ENCODE assay signal across 8 mouse cellular contexts in the genomic region with DNA sequence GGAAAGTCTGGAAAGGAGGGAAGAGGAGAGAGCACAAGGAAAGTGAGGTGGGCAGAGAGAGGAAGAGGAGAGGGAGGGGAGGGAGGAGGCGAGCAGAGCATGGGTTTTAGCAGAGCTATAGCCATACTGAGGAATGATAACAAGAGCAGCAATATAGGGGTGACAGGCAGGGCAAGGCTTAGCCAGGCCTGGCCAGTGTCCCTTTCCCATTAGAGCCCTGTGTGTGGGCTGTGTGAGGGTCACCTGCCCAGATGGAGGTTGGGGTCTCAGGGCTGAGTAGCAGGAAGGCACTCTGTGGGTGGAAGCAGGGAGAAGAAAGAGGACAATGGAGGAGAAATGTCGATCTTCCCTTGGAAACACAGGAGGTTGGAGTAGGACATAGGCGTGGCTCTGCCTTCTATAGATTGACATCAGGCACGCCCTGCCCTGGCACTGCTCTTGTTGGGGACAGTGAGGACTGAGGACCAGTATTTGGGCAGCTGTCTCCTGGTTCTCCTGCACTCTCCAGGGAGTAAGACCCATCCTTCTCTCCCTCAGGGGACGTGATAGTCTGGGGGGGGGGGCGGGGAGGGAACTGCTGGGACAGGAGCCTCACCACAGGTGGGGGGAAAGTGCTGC. TPM values are rescaled to one million over a fixed set of nuclear protein-coding genes. Genes with fewer than 3 reads are reported as not detected.
DNase-seq lines count a peak whose midpoint lies in the region; ATAC-seq and TF ChIP-seq lines count a peak whose summit lies in the region.

No protein-coding gene starts in this region.

- peak; percentile 72 for ATAC-seq in forebrain, embryonic 12.5 days (ENCODE audit: low FRiP score)
- ATAC-seq in limb, embryonic 12.5 days (ENCODE audit: insufficient number of reproducible peaks, insufficient read depth, low FRiP score, low TSS enrichment, low read depth), result peak; percentile 26; the same call in 1 of the 2 replicates
- ATAC-seq in neural tube, embryonic 13.5 days (ENCODE audit: low read depth), result peak; percentile 73

- H3K4me1 ChIP-seq in thymus, adult 2 months (replicated peaks; ENCODE audit: control insufficient read depth, insufficient read depth, low read length), result peaks cover 45% of the 10 kb centered on the region
- H3K4me1 ChIP-seq in forebrain, embryonic 12.5 days, result peaks cover 22% of the 10 kb centered on the region
- peaks cover 22% of the 10 kb centered on the region for H3K4me1 ChIP-seq in limb, embryonic 12.5 days (replicated peaks)
- H3K4me1 ChIP-seq in neural tube, embryonic 13.5 days (replicated peaks), result peaks cover 26% of the 10 kb centered on the region

- no peaks in the 10 kb centered on the region for H3K36me3 ChIP-seq in thymus, adult 2 months (ENCODE audit: control insufficient read depth, insufficient read depth, low read length)
- H3K36me3 ChIP-seq in forebrain, embryonic 12.5 days (replicated peaks), result no peaks in the 10 kb centered on the region
- 0 out of 2 replicates have a peak, but pooled peaks cover 5% of the 10 kb centered on the region for H3K36me3 ChIP-seq in limb, embryonic 12.5 days
- H3K36me3 ChIP-seq in neural tube, embryonic 13.5 days, result no peaks in the 10 kb centered on the region

- H3K27me3 ChIP-seq in thymus, adult 2 months (ENCODE audit: control insufficient read depth, insufficient read depth, low read length), result no peaks in the 10 kb centered on the region
- H3K27me3 ChIP-seq in forebrain, embryonic 12.5 days, result 0 out of 2 replicates have a peak, but pooled peaks cover 10% of the 10 kb centered on the region
- no peaks in the 10 kb centered on the region; the same call in 1 of the 2 replicates for H3K27me3 ChIP-seq in limb, embryonic 12.5 days
- no peaks in the 10 kb centered on the region for H3K27me3 ChIP-seq in neural tube, embryonic 13.5 days

- peak overlapping the region; percentile 75 for H3K4me2 ChIP-seq in forebrain, embryonic 12.5 days
- H3K4me2 ChIP-seq in limb, embryonic 12.5 days, result peak overlapping the region; percentile 69
- H3K4me2 ChIP-seq in neural tube, embryonic 13.5 days, result peak overlapping the region; percentile 72

- peak overlapping the region; percentile 65 for H3K4me3 ChIP-seq in thymus, adult 2 months (ENCODE audit: control insufficient read depth, insufficient read depth, low read length)
- H3K4me3 ChIP-seq in forebrain, embryonic 12.5 days (replicated peaks), result peak overlapping the region; percentile 49
- H3K4me3 ChIP-seq in limb, embryonic 12.5 days (replicated peaks), result peak overlapping the region; percentile 43
- H3K4me3 ChIP-seq in neural tube, embryonic 13.5 days, result peak overlapping the region; percentile 48

- H3K27ac ChIP-seq in thymus, adult 2 months (ENCODE audit: control insufficient read depth, insufficient read depth, low read length), result no peak overlapping the region
- peak overlapping the region; percentile 69 for H3K27ac ChIP-seq in forebrain, embryonic 12.5 days
- H3K27ac ChIP-seq in limb, embryonic 12.5 days, result peak overlapping the region; percentile 80
- H3K27ac ChIP-seq in neural tube, embryonic 13.5 days (replicated peaks), result peak overlapping the region; percentile 79

- no peak for TF ChIP-seq CTCF in thymus, adult 2 months (IDR thresholded peaks at IDR 0.05; ENCODE audit: borderline replicate concordance, control insufficient read depth, extremely low read depth, insufficient read depth, low read length, poor library complexity)

- WGBS in thymus, adult 2 months, result 28% methylated on average over 6 of the region's 6 CpGs
- 16% methylated on average over 6 of the region's 6 CpGs for WGBS in forebrain, embryonic 12.5 days
- 21% methylated on average over 5 of the region's 6 CpGs for WGBS in limb, embryonic 12.5 days
- WGBS in neural tube, embryonic 13.5 days, result 17% methylated on average over 6 of the region's 6 CpGs

- no peaks in the 10 kb centered on the region for H3K9me3 ChIP-seq in forebrain, embryonic 12.5 days
- no peaks in the 10 kb centered on the region for H3K9me3 ChIP-seq in limb, embryonic 12.5 days
- H3K9me3 ChIP-seq in neural tube, embryonic 13.5 days, result no peaks in the 10 kb centered on the region

- peak overlapping the region; percentile 61 for H3K9ac ChIP-seq in forebrain, embryonic 12.5 days
- peak overlapping the region; percentile 63 for H3K9ac ChIP-seq in limb, embryonic 12.5 days (replicated peaks)
- H3K9ac ChIP-seq in neural tube, embryonic 13.5 days, result peak overlapping the region; percentile 77

- TF ChIP-seq POLR2A in thymus, adult 2 months (IDR thresholded peaks at IDR 0.05; ENCODE audit: control insufficient read depth, extremely low read depth, insufficient read depth, low read length, poor library complexity), result 0 out of 2 replicates have a peak, but pooled peaks have one; percentile 10

- DNase-seq in thymus, adult 2 months, result no peak
- DNase-seq in thymus, postnatal 0 days (ENCODE audit: low spot score), result no peak
- DNase-seq in adrenal gland, adult 2 months, result no peak
- DNase-seq in testis, postnatal 10 days (ENCODE audit: low spot score), result no peak
- no peak for DNase-seq in yolk sac, embryonic 10.5 days (ENCODE audit: low spot score)

RNA-seq across cellular contexts. Expression of a gene that starts 0.8 kb away (rescaled TPM):
- polyA plus RNA-seq in thymus, adult 2 months (2012; rRNA removed), result 9.8 and 11.3 TPM in 2 replicates
- 1.5 and 1.7 TPM in 2 replicates for polyA plus RNA-seq in thymus, postnatal 0 days (2015; fragmentation: Nextera tagmentation; extraction: Ambion mirVana)
- polyA plus RNA-seq in forebrain, embryonic 12.5 days (2016; fragmentation: Nextera tagmentation; extraction: Ambion mirVana), result 2.7 and 3.2 TPM in 2 replicates
- polyA plus RNA-seq in limb, embryonic 12.5 days (2016; fragmentation: Nextera tagmentation; extraction: Ambion mirVana), result 1.2 and 1.6 TPM in 2 replicates
- polyA plus RNA-seq in neural tube, embryonic 13.5 days (2015; fragmentation: Nextera tagmentation; extraction: Ambion mirVana), result 4.6 and 5.1 TPM in 2 replicates
- 1 to 10 TPM; 1.7 to 3.2 TPM for total RNA-seq in adrenal gland, adult 2 months (2021)
- 2.5 and 3.9 TPM in 2 replicates for polyA plus RNA-seq in adrenal gland, adult 2 months (2012; rRNA removed)

RNA-seq across cellular contexts. Expression of a gene that starts 16.7 kb away (rescaled TPM):
- polyA plus RNA-seq in thymus, adult 2 months (2012; rRNA removed), result 2.0 and 2.2 TPM in 2 replicates
- polyA plus RNA-seq in thymus, postnatal 0 days (2015; fragmentation: Nextera tagmentation; extraction: Ambion mirVana), result 0.27 and 0.31 TPM in 2 replicates
- polyA plus RNA-seq in forebrain, embryonic 12.5 days (2016; fragmentation: Nextera tagmentation; extraction: Ambion mirVana), result not detected in 2 replicates
- polyA plus RNA-seq in limb, embryonic 12.5 days (2016; fragmentation: Nextera tagmentation; extraction: Ambion mirVana), result not detected in 2 replicates
- polyA plus RNA-seq in neural tube, embryonic 13.5 days (2015; fragmentation: Nextera tagmentation; extraction: Ambion mirVana), result not detected in 2 replicates
- total RNA-seq in adrenal gland, adult 2 months (2021), result 1 to 10 TPM; 1.1 to 2.9 TPM
- polyA plus RNA-seq in adrenal gland, adult 2 months (2012; rRNA removed), result 1.5 and 3.7 TPM in 2 replicates

RNA-seq across cellular contexts. Expression of a gene that starts 26.7 kb away (rescaled TPM):
- 16.6 and 20.6 TPM in 2 replicates for polyA plus RNA-seq in thymus, adult 2 months (2012; rRNA removed)
- polyA plus RNA-seq in thymus, postnatal 0 days (2015; fragmentation: Nextera tagmentation; extraction: Ambion mirVana), result 6.5 and 6.6 TPM in 2 replicates
- polyA plus RNA-seq in forebrain, embryonic 12.5 days (2016; fragmentation: Nextera tagmentation; extraction: Ambion mirVana), result 15.1 and 17.5 TPM in 2 replicates
- 26.1 and 30.4 TPM in 2 replicates for polyA plus RNA-seq in limb, embryonic 12.5 days (2016; fragmentation: Nextera tagmentation; extraction: Ambion mirVana)
- 27.8 and 34.4 TPM in 2 replicates for polyA plus RNA-seq in neural tube, embryonic 13.5 days (2015; fragmentation: Nextera tagmentation; extraction: Ambion mirVana)
- 10 to 100 TPM; 25.8 to 47.4 TPM for total RNA-seq in adrenal gland, adult 2 months (2021)
- polyA plus RNA-seq in adrenal gland, adult 2 months (2012; rRNA removed), result 28.1 and 28.2 TPM in 2 replicates

RNA-seq across cellular contexts. Expression of a gene that starts 39.2 kb away (rescaled TPM):
- 14.0 and 17.7 TPM in 2 replicates for polyA plus RNA-seq in thymus, adult 2 months (2012; rRNA removed)
- 7.1 and 7.7 TPM in 2 replicates for polyA plus RNA-seq in thymus, postnatal 0 days (2015; fragmentation: Nextera tagmentation; extraction: Ambion mirVana)
- polyA plus RNA-seq in forebrain, embryonic 12.5 days (2016; fragmentation: Nextera tagmentation; extraction: Ambion mirVana), result 8.5 and 10.7 TPM in 2 replicates
- polyA plus RNA-seq in limb, embryonic 12.5 days (2016; fragmentation: Nextera tagmentation; extraction: Ambion mirVana), result 8.9 and 9.3 TPM in 2 replicates
- 5.4 and 8.5 TPM in 2 replicates for polyA plus RNA-seq in neural tube, embryonic 13.5 days (2015; fragmentation: Nextera tagmentation; extraction: Ambion mirVana)
- total RNA-seq in adrenal gland, adult 2 months (2021), result 10 to 100 TPM in 1 of 2 experiments, 1 to 10 TPM in 1; 7.8 to 11.6 TPM
- 9.0 and 9.1 TPM in 2 replicates for polyA plus RNA-seq in adrenal gland, adult 2 months (2012; rRNA removed)

RNA-seq across cellular contexts. Expression of a gene that starts 39.5 kb away (rescaled TPM):
- polyA plus RNA-seq in thymus, adult 2 months (2012; rRNA removed), result 246 and 256 TPM in 2 replicates
- polyA plus RNA-seq in thymus, postnatal 0 days (2015; fragmentation: Nextera tagmentation; extraction: Ambion mirVana), result 30.0 and 41.7 TPM in 2 replicates
- polyA plus RNA-seq in forebrain, embryonic 12.5 days (2016; fragmentation: Nextera tagmentation; extraction: Ambion mirVana), result 60.9 and 62.5 TPM in 2 replicates
- 31.0 and 38.9 TPM in 2 replicates for polyA plus RNA-seq in limb, embryonic 12.5 days (2016; fragmentation: Nextera tagmentation; extraction: Ambion mirVana)
- polyA plus RNA-seq in neural tube, embryonic 13.5 days (2015; fragmentation: Nextera tagmentation; extraction: Ambion mirVana), result 48.7 and 52.5 TPM in 2 replicates
- 100 to 1,000 TPM; 689 to 950 TPM for total RNA-seq in adrenal gland, adult 2 months (2021)
- polyA plus RNA-seq in adrenal gland, adult 2 months (2012; rRNA removed), result 917 and 1,241 TPM in 2 replicates
